Mouse (Mus musculus): ENCODE data around the gene Il31ra. TPM values are rescaled to one million over a fixed set of nuclear protein-coding genes. Genes with fewer than 3 reads are reported as not detected.

The Il31ra gene
- total RNA-seq, 2 experiments from 2014 or later = 0.21 to 0.27 TPM

DNA sequence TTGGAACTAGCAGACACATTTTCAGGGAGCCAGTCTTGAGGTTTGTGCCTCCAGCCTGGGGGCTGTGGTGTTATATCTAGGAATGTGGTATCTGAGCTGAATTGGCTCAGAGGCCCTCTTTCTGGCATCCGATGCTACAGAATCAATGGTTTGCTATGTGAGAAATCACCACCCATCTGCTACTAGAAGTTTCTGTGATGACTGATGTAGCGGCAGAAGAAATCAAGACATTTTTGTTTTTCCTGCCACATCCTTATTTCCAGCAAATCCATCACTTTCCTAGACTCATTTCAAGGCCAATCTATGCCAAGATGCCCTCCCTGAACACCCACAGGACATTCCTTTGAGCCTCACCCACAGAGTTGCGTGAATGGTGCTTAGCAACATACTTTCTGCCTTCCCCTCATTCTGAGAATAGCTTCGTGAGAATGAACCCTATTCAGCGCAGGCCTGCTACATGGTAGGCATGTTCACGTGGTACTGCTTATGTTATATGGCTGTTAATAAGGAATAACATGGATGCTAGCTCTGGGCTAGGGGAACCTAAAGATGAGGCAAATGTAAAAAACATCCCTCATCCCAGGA, 33.5 kb downstream of the Il31ra start:
- no peak for DNase-seq

DNA sequence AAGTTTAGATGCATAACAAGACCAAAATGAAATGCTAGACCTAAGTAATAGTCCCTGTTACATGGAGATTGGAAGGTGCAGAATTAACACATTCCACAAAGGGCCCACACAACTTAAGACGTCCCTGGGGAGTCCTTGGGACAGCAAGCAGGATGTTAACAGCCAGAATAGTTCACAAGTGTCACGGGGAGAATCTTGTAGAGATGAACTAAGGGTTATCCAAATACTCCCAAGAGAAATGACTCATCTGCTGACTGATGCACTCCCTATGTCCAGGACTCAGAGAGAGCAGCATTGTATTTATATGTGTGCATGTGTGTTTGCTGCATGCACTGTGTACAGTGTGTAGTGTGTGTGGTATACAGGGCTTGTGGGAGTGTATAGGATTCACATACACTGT, 37.7 kb downstream of the Il31ra start:
- DNase-seq = no peak

GRCm38 (mm10) chr13:112553304-112553703, 40.9 kb downstream of the Il31ra start:
- no peak for DNase-seq

DNA sequence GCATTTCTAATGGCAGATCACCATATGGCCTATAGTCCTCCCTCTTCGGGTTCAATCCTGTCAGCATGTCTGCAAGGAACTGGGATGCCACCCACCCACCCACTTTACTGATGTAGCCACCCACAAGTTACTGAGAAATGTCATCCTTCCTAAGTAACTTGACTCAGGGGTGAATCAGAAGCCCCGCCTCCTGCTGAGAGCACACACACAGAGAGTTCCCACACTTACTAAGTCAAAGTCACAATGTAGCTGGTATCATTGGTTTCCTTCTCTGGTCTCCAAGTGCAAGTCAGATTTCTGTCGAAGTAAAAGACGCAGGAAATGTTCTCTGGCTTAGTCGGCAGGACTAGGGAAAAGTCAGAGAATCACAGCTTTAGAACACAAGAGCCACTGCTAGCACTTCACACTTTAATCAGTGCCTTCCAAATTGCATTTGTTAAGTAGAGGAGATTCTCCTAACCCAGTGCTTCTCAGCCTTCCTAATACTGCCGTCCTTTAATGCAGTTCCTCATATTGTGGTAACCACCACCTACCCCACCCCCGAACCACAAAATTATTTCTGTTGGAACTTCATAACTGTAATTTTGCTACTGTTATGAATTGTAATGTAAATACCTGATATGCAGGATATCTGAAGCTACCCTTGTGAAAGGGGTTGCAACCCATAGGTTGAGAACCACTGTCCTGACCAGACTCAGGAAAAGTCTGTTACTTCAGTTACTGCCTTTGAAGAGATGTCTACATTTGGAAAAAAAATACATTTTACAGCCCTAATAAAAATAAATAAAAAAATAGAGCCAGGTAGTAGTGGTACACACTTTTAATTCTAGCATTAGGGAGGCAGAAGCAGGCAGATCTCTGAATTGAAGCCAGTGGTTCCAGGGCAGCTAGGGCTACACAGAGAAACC, 42.3 kb downstream of the Il31ra start:
- no peak for DNase-seq

GRCm38 (mm10) chr13:112541223-112541975, 52.8 kb downstream of the Il31ra start:
- no peak for DNase-seq

DNA sequence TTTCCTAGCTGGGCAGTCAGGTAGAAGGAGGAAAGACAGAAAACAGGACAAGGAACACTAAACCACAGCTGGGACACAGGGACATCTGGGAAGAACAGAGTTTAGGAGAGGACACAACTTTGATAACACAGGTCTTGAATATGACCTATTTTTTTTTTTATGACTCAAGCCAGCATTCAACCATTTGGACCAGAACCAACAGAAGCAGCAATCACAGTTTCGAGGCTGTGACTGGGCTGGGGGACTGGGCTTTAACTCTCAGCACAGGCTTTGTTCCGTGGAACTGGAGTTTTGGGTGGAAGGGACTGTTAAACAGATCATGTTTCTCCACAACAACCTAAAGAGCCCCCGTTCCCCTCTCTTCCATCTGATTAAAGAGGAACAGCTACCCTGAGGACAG, 53.5 kb downstream of the Il31ra start:
- peak; percentile 22 for DNase-seq

- DNase-seq = no peak
Measured at GRCm38 (mm10) chr13:112537065-112537464, 57.1 kb downstream of the Il31ra start.

DNA sequence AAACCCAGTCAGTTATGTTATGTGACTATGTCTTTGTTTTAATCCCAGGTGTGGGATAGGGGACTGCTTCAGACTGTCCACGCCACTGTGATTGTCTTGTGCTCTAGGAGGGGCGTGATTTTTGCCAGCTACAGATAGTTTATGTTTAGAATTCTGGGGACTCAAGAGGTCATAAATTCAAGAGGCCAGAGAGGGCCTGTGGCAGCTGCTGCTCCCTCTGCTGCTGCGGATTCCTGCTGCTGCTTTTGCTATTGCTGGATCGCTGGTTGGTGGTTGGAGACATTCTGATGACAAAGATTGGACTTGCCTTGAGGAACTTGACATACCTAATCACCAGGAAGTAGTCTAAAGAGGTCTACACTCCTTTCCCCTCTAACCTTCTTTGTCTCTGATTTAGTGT, 57.5 kb downstream of the Il31ra start:
- DNase-seq = no peak

DNA sequence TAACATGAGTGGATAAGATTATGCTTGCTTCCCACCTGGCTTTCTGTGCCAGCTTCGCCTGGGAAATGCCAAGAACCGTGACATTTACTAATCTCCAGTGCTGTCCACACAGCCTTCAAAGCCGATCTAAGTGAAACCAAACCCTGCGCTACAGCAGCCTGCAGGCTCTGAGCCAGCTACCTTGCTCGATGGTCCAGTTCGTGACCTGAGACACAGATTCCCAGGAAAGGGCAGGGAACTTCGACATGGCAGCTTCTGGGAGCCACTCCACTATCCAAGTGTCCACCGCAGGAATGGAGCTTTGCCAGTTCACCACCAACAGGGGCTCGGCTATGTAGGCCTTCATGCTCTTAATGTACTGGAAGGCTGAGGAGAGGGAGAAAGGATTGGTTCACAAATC, 60.6 kb downstream of the Il31ra start:
- DNase-seq = peak; percentile 68

- no peak for DNase-seq
Measured at GRCm38 (mm10) chr13:112532235-112532634, 61.9 kb downstream of the Il31ra start.

- DNase-seq = peak; percentile 88
Measured at GRCm38 (mm10) chr13:112529893-112530292, 64.3 kb downstream of the Il31ra start.

DNA sequence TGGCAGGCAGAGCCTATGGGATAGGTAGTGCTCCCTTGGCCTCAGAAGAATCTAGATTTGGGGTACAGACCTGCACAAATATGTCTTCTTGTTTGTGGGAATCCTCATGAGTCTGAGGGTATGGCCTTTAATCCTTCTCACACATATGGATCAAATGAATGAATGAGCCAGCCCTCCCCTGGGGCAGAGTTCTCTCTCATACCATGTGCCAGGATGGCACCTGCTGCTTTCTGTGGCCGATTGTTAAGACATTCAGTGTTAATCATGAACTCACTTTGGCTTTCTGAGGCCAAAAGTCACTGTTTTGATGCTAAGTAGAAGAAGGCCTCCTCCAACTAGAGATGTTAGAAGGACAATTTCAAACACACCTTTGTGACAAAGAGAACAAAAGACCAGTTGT, 67.0 kb downstream of the Il31ra start:
- DNase-seq = no peak

DNA sequence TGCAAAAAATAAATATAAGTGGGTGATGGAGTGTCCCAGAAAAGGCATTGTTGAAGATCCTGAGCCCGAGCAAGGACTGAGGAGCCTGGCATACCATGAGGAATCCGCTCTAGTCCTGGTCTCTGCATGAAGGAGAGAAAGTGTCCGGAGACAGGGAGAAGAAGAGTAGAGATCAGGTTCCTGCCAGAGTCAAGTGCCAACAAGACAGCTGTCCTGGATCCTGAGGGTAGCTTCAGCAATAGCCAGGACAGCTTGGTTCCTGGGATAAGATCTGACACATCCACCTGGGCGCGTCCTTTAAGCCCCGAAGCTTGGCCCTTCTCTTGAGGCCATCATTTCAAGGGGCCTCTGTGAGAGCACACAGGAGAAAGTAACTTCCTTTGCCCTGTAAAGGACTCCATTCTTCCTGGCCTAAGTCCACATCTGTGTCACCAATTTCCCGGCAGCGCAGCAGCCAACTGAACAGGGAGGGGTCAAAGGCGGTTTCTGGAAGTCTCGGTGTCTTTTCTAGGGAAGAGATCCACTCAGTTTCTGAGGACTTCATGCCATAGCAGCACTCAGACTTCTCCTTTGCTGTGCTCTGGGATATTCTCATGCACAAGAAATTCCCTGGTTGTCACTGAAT, 70.7 kb downstream of the Il31ra start:
- DNase-seq = no peak

DNA sequence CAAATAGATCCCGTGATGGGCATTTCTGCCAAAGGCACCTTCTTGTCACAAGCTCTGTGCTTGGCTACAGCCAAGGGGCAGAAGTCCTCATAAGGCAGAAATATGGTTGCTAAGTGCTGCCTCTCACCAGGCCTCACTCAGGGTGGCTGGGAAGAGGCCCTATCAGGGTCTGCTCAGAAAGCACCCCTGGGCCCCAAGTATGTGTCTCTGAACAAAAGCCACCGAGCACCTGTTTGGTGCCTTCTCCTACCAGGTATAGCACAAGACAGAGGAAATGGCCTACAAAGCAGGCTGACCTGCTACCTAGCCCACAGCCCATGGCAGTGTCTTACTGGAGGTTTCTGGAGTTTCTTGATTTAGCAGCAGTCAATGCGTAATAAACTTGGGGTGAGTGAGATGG, 71.3 kb downstream of the Il31ra start:
- no peak for DNase-seq

DNA sequence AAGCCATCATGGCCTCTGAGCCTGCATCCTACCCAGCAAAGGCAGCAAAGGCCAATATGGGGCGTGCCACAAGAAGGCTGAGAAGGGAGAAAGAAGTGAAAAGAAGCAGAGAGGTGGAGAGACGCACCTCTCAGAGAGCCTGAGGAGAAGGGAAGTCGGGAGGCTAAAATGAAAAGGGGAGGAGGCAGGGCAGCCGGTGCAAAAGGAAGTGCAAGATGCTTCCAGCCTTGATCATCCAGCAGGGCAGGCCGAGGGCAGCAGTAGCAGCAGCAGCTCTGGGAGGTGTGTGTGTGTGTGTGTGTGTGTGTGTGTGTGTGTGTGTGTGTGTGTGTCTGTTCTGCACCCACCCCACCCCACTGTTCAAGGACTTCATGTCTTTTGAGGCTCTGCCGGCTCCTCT, 71.9 kb downstream of the Il31ra start:
- DNase-seq = no peak

GRCm38 (mm10) chr13:112514546-112514945, 79.6 kb downstream of the Il31ra start:
- no peak for DNase-seq

DNA sequence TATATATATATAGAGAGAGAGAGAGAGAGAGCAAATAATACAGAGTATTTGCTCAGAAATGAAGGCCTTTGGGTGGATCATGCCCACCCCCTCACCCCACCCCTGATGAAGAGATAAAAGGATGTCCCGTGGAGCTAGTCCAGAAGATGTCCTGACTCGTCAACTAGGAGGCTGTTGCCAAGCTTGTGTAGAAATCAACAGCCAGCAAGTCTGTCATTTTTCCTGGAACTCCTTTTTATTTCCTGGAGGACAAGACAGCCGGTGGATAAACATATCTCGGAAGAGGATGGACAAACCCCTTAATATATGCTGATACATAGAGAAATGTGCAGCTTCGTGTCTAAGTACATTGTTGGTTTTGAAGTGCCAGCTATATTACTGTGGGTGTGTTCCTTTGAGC, 81.3 kb downstream of the Il31ra start:
- no peak for DNase-seq

GRCm38 (mm10) chr13:112511810-112512209, 82.3 kb downstream of the Il31ra start:
- DNase-seq = no peak

DNA sequence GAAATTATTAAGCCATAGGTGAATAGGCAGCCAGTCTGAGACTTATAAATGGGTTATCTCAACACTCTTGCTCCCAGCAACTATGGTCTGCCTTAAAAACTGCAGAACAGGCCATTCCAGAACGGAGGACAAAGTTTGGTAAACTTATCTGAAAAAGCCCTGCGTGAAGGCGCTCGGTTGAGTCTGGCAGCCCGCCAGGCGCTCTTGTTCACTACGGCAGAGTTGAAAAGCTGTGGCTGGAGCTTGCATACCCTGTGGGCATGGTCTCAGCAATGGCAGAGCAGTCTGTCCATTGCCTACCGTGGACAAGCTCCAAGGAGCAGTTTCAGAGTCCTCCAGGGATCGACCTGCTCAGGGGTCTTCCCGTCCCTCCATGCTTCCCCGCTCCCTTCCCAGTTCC, 82.9 kb downstream of the Il31ra start:
- peak; percentile 72 for DNase-seq

GRCm38 (mm10) chr13:112510437-112511212, 83.5 kb downstream of the Il31ra start:
- no peak for DNase-seq

DNA sequence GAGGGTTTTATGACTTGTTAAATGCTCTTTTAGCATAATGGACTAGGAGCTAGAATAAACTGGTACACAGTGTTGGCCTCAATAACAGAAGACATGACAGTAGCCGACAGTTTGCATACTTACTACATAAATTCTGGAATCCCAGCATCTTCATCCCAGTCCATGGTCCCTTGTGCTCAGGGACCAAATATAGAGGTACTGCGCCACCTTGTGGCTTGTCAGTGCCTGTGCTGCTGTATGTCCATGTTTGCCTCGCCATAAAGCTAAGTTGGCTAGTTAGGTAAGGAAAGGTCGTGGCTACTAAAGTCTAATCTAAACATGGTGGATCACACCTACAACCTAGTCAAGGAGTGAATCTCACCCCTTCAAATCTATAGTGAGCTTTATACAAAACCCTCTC, 84.7 kb downstream of the Il31ra start:
- peak; percentile 74 for DNase-seq

GRCm38 (mm10) chr13:112508487-112508886, 85.7 kb downstream of the Il31ra start:
- DNase-seq = no peak
